ENCODE assay signal across 9 mouse cellular contexts in the genomic region with DNA sequence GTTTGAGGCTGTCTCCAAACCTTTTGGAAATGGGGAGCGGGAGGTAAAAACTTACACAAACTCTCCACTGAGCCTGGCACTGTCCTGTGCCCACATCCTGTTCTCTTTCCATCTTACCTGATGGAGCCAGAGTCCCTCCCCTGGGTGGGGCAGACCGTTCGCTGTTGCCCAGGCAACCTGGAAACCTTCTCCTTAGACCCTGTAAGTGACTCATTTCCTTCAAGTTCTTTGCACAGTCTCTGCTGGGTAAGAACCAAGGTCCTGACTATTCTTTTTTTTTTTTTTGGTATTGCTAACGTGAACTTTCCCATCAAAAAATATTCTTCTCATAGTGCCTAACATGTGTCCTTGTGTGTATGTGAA. TPM values are rescaled to one million over a fixed set of nuclear protein-coding genes. Genes with fewer than 3 reads are reported as not detected.
A peak's percentile ranks its signal among the peaks of the same experiment; 100 is the strongest.
DNase-seq lines count a peak whose midpoint lies in the region; ATAC-seq and TF ChIP-seq lines count a peak whose summit lies in the region.
"Had no signal": no experiment of that assay in that cellular context is flagged by ENCODE, and none has a peak within 500 bp of the region (broad histone marks: within the 10 kb centered on the region; RNA-seq: fewer than 3 reads in every experiment).

No protein-coding gene starts in this region.

- H3K27me3 ChIP-seq in limb, embryonic 14.5 days (ENCODE audit: control insufficient read depth, insufficient read depth, low read length): no peaks in the 10 kb centered on the region
- H3K27me3 ChIP-seq in limb, embryonic 10.5 days (ENCODE audit: low read depth, poor library complexity, severe bottlenecking): no peaks in the 10 kb centered on the region

- peak; percentile 41; the same call in 1 of the 2 replicates for ATAC-seq in limb, embryonic 14.5 days (ENCODE audit: low FRiP score, low read depth)
- ATAC-seq in inflammation-experienced regulatory T-cells, adult 6 months: peak; percentile 93
- ATAC-seq: forebrain, postnatal 0 days had no signal

- H3K27ac ChIP-seq in limb, embryonic 14.5 days (replicated peaks; ENCODE audit: low read depth, low read length): no peak overlapping the region
- no peak overlapping the region for H3K27ac ChIP-seq in limb, embryonic 10.5 days

- H3K9me3 ChIP-seq in limb, embryonic 14.5 days (ENCODE audit: control insufficient read depth, low read length): no peaks in the 10 kb centered on the region
- no peaks in the 10 kb centered on the region for H3K9me3 ChIP-seq in limb, embryonic 10.5 days (replicated peaks)

- no peak overlapping the region for H3K4me2 ChIP-seq in limb, embryonic 14.5 days (replicated peaks; ENCODE audit: low read depth, low read length, severe bottlenecking)

- no peak overlapping the region for H3K4me3 ChIP-seq in limb, embryonic 14.5 days (replicated peaks; ENCODE audit: low read length)
- no peak overlapping the region for H3K4me3 ChIP-seq in limb, embryonic 10.5 days

- H3K4me1 ChIP-seq in limb, embryonic 14.5 days (ENCODE audit: control insufficient read depth, insufficient read depth, low read length): peaks cover 32% of the 10 kb centered on the region
- H3K4me1 ChIP-seq in limb, embryonic 10.5 days: peaks cover 54% of the 10 kb centered on the region

- TF ChIP-seq POLR2A in limb, embryonic 14.5 days (IDR thresholded peaks at IDR 0.05; ENCODE audit: borderline replicate concordance, extremely low read depth, insufficient read depth, insufficient read length): no peak

- no peak overlapping the region for H3K9ac ChIP-seq in limb, embryonic 14.5 days (ENCODE audit: low read depth, low read length, severe bottlenecking)
- H3K9ac ChIP-seq: forebrain, postnatal 0 days had no signal

- 81% methylated on average over 4 of the region's 4 CpGs for WGBS in limb, embryonic 14.5 days
- WGBS in limb, embryonic 10.5 days: 89% methylated on average over 4 of the region's 4 CpGs

- no peak for DNase-seq in limb, embryonic 14.5 days (ENCODE audit: low spot score)
- DNase-seq in limb, embryonic 10.5 days (ENCODE audit: low spot score): no peak
- peak; percentile 80 for DNase-seq in T-cell, adult 2 months (ENCODE audit: low spot score)
- peak; percentile 43 to 70 for DNase-seq in thymus, adult 18-20 months
- DNase-seq in testis, postnatal 14 days (ENCODE audit: low spot score): no peak
- DNase-seq in layer of hippocampus, postnatal 14 days (ENCODE audit: low spot score in 2 of 2): no peak
- no peak for DNase-seq in layer of hippocampus, adult 9-11 months
- DNase-seq: forebrain, postnatal 0 days had no signal

- no peaks in the 10 kb centered on the region for H3K36me3 ChIP-seq in limb, embryonic 14.5 days (ENCODE audit: control insufficient read depth, insufficient read depth, low read length)
- H3K36me3 ChIP-seq in limb, embryonic 10.5 days: no peaks in the 10 kb centered on the region

RNA-seq across cellular contexts. Expression of gene Bcr, which starts 44.7 kb away (rescaled TPM):
- polyA plus RNA-seq in limb, embryonic 14.5 days (2012; rRNA removed): 26.8 and 30.7 TPM in 2 replicates
- 10.0 and 11.3 TPM in 2 replicates for polyA plus RNA-seq in limb, embryonic 14.5 days (2014; fragmentation: Nextera tagmentation; extraction: Ambion mirVana)
- polyA plus RNA-seq in limb, embryonic 10.5 days (2016; fragmentation: Nextera tagmentation; extraction: Ambion mirVana): 7.0 and 7.6 TPM in 2 replicates
- 1 to 10 TPM; 5.5 to 9.0 (median 6.4) TPM for polyA plus RNA-seq in inflammation-experienced regulatory T-cells, adult 6 months (2017; shearing (Covaris generic))
- total RNA-seq in layer of hippocampus, postnatal 14 days (2021): 10 to 100 TPM; 75.0 to 83.2 TPM

Comparison
In these comparisons a context has a peak if more than half of its experiments do, and no peak if none do; other contexts are left out.
1. DNase-seq: peak in T-cell, adult 2 months (single experiment) and thymus, adult 18-20 months (2 of 2); none in limb, embryonic 14.5 days (single experiment), limb, embryonic 10.5 days (single experiment), testis, postnatal 14 days (single experiment), layer of hippocampus, postnatal 14 days (0 of 2) and layer of hippocampus, adult 9-11 months (single experiment).